Mouse (Mus musculus) cerebellum, adult 9-10 months (tissue): ENCODE data around the gene B4galt5.

ENCODE experiments used
- DNase-seq: peaks from one replicate; pipeline ENCODE4 v3.0.0; 2022

B4galt5 gene

GRCm38 (mm10) chr2:167274713-167275465 is 74.1 kb downstream of the B4galt5 start:
- DNase-seq: no peak

- DNase-seq: no peak
Measured at GRCm38 (mm10) chr2:167273206-167273740, 75.7 kb downstream of the B4galt5 start.

GRCm38 (mm10) chr2:167272706-167273105 is 76.3 kb downstream of the B4galt5 start:
- DNase-seq: no peak

GRCm38 (mm10) chr2:167271121-167271521 is 77.9 kb downstream of the B4galt5 start:
- no peak for DNase-seq

- DNase-seq: no peak
Measured at GRCm38 (mm10) chr2:167270496-167270895, 78.5 kb downstream of the B4galt5 start.

GRCm38 (mm10) chr2:167268721-167269120 is 80.3 kb downstream of the B4galt5 start:
- DNase-seq: no peak

- DNase-seq: no peak
Measured at GRCm38 (mm10) chr2:167268411-167268690, 80.6 kb downstream of the B4galt5 start.

GRCm38 (mm10) chr2:167267531-167268410 is 81.2 kb downstream of the B4galt5 start:
- no peak for DNase-seq

- no peak for DNase-seq
Measured at GRCm38 (mm10) chr2:167266231-167266630, 82.8 kb downstream of the B4galt5 start.

- no peak for DNase-seq
Measured at GRCm38 (mm10) chr2:167265806-167266205, 83.2 kb downstream of the B4galt5 start.

GRCm38 (mm10) chr2:167265021-167265420 is 84.0 kb downstream of the B4galt5 start:
- DNase-seq: no peak

GRCm38 (mm10) chr2:167263931-167264330 is 85.1 kb downstream of the B4galt5 start:
- no peak for DNase-seq

- DNase-seq: no peak
Measured at GRCm38 (mm10) chr2:167263040-167263810, 85.8 kb downstream of the B4galt5 start.

GRCm38 (mm10) chr2:167262433-167262832 is 86.5 kb downstream of the B4galt5 start:
- no peak for DNase-seq

GRCm38 (mm10) chr2:167261106-167261505 is 87.9 kb downstream of the B4galt5 start:
- no peak for DNase-seq

GRCm38 (mm10) chr2:167257790-167258189 is 91.2 kb downstream of the B4galt5 start:
- no peak for DNase-seq

- DNase-seq: no peak
Measured at GRCm38 (mm10) chr2:167254808-167255207, 94.2 kb downstream of the B4galt5 start.

- no peak for DNase-seq
Measured at GRCm38 (mm10) chr2:167254185-167254584, 94.8 kb downstream of the B4galt5 start.

GRCm38 (mm10) chr2:167253476-167253875 is 95.5 kb downstream of the B4galt5 start:
- no peak for DNase-seq

- no peak for DNase-seq
Measured at GRCm38 (mm10) chr2:167252057-167252687, 96.8 kb downstream of the B4galt5 start.

GRCm38 (mm10) chr2:167250736-167251337 is 98.1 kb downstream of the B4galt5 start:
- DNase-seq: no peak
